Mouse (Mus musculus): ENCODE data around the gene Traip.

DNA sequence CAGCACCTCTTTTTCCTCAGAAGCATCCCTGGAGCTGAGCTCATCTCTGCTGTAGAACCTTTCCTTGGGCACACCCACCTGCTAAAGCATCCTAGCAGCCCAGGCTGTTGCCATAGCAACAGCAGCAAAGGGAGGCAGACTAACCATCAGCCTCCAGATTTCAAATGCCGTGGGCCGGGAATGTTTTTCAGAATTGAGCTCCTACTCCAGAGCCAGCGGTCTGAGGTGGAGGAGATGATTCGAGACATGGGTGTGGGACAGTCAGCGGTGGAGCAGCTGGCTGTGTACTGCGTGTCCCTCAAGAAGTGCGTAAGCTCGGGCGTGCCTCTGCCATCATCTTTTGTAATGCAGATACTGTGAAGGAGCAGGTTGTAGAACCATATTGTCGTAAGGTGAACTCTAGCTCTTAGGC is 11.4 kb downstream of the Traip start:
- TF ChIP-seq EP300 (optimal IDR thresholded peaks at IDR 0.05), result no peak
- TF ChIP-seq CTCF (IDR thresholded peaks at IDR 0.05; ENCODE audit: low read depth), result no peak

Data from stomach, postnatal 0 days (tissue).